Mouse (Mus musculus) midbrain, embryonic 14.5 days (tissue): ENCODE data around the gene Ear10. TPM values are rescaled to one million over a fixed set of nuclear protein-coding genes. Genes with fewer than 3 reads are reported as not detected.
"Not testable (repeated sequence)": the region's sequence is repeated elsewhere in the genome, so short reads cannot be mapped to it uniquely, and the experiment has no call there.

Experiments
- ATAC-seq: fragments of 200-750 bp; cut with Nextera tagmentation; 2 replicates; pipeline ENCODE4 v1.8.0; 2017; ENCODE audit warnings: moderate number of reproducible peaks, moderate library complexity; ENCODE audit not compliant: low FRiP score, low TSS enrichment
- DNase-seq: peaks from one replicate; pipeline ENCODE4 v3.0.0-alpha.2; 2015
- H3K27ac ChIP-seq: fragments of 300-500 bp; sonication (generic); replicated peaks from 2 replicates; pipeline ENCODE4 v1.5.1; 2014; ENCODE audit warnings: mild to moderate bottlenecking, low read depth, low read length, moderate library complexity
- H3K27me3 ChIP-seq: fragments of 300-500 bp; sonication (generic); 2 replicates; pipeline ENCODE4 v1.6.1; 2014; ENCODE audit warnings: low read length, control low read depth, mixed read lengths; ENCODE audit not compliant: control insufficient read depth, insufficient read depth
- H3K36me3 ChIP-seq: fragments of 300-500 bp; sonication (generic); 2 replicates; pipeline ENCODE4 v1.6.1; 2014; ENCODE audit warnings: low read length, control low read depth; ENCODE audit not compliant: control insufficient read depth, insufficient read depth
- H3K4me1 ChIP-seq: fragments of 300-500 bp; sonication (generic); 2 replicates; pipeline ENCODE4 v1.6.1; 2014; ENCODE audit warnings: mild to moderate bottlenecking, antibody characterized with exemption, low read length, control low read depth; ENCODE audit not compliant: control insufficient read depth, insufficient read depth
- H3K4me2 ChIP-seq: fragments of 300-500 bp; sonication (generic); 2 replicates; pipeline ENCODE4 v1.6.1; 2014; ENCODE audit warnings: mild to moderate bottlenecking, low read length, moderate library complexity
- H3K4me3 ChIP-seq: fragments of 300-500 bp; sonication (generic); replicated peaks from 2 replicates; pipeline ENCODE4 v1.5.1; 2014; ENCODE audit warnings: low read depth, low read length
- H3K9ac ChIP-seq: fragments of 300-500 bp; sonication (generic); replicated peaks from 2 replicates; pipeline ENCODE4 v1.6.1; 2014; ENCODE audit warnings: mild to moderate bottlenecking, low read length, moderate library complexity
- H3K9me3 ChIP-seq: fragments of 300-500 bp; sonication (generic); 2 replicates; pipeline ENCODE4 v1.6.1; 2016; ENCODE audit warnings: low read length, control low read depth, mixed read lengths; ENCODE audit not compliant: control insufficient read depth
- WGBS: fragments of 180-500 bp; shearing (Covaris S2); extraction: QIAGEN DNeasy Blood & Tissue Kit; methylation state at CpG from one replicate; pipeline ENCODE4 v1.1.7; 2014; 5-methylcytosine and 5-hydroxymethylcytosine counted together
- polyA plus RNA-seq: library from polyadenylated mRNA; unstranded; fragments of >200 nt; fragmentation: Nextera tagmentation; extraction: Ambion mirVana; gene quantifications from 2 replicates; pipeline ENCODE4 v1.2.1, GENCODE M21; 2014

Gene Ear10
- polyA plus RNA-seq, result not detected in 2 replicates

DNA sequence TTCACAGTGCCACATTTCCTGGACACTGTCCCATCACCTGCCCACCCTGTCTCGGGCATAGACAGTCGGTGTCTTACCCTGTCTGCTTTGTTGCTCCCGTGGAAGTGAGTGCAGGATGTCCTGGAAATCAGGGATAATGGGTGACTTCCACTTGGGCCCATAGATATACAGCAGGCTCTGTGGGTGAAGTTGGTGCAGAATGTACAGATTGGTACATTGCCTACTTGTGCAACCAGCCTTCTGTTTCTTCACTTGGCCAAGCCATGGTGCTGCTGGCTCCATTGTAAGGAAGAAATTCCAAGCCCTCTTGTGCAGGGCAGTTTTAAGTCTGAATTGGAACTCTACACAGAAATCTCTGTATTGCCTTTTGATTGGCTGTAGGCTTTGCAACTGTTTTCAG is at the start of gene Ear10:
Gene Ear10, minus strand, starts transcription at position 101 of the 400 bp plus-strand sequence.
- DNase-seq, H3K9me3 ChIP-seq, H3K4me3 ChIP-seq, H3K4me1 ChIP-seq, H3K36me3 ChIP-seq, H3K4me2 ChIP-seq, H3K9ac ChIP-seq, ATAC-seq, H3K27ac ChIP-seq, H3K27me3 ChIP-seq: not testable (repeated sequence)
- WGBS, result 88% methylated on average over 3 of the region's 3 CpGs

DNA sequence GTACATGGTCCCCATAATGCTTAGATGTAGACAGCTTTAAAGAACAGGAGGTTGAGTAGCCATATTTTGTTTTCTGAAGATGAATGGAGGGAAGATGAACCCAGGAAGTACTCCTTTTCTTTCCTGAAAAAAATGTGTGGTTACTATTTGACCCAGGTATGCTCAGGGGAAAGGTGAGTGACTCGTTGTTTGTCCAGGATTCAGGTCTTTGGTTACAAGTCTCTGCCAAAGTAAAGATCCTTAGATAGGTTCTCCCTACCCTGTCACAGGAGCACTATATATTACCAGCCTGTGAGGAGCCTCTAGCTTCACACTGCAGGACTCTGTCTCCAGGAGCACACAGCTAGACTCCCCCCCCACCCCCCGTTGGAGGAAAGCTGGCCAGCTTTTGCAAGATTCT is 33.4 kb upstream of the Ear10 start, which contains the start of gene Ang5:
Gene Ang5, plus strand, starts transcription at position 301 of the 400 bp plus-strand sequence.
- H3K9ac ChIP-seq, H3K9me3 ChIP-seq, ATAC-seq, H3K27ac ChIP-seq, H3K4me3 ChIP-seq, H3K27me3 ChIP-seq, H3K36me3 ChIP-seq, H3K4me1 ChIP-seq, DNase-seq, H3K4me2 ChIP-seq: not testable (repeated sequence)
- no CpG with 5 or more reads among the region's 2 CpGs for WGBS

DNA sequence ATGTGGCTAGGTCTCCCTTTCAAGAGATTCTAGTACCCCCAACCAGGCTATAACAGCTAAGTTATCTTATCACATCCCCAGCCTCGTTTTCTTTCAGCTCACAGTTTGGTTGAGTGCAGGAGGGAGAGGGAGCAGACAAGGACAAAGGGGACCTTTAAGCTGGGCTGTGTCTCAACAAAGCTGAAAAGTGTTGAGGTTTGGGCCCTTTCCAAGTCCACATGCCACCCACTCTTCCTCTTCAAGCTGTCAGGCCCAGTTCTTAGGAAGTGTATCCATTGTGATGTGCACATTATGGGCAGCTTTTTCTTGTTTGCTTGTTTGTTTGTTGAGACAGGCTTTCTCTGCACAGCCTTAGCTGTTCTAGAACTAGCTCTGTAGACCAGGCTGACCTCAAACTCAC is 31.7 kb upstream of the Ear10 start:
- not testable (repeated sequence) for DNase-seq, H3K27ac ChIP-seq, H3K4me1 ChIP-seq, H3K4me2 ChIP-seq, H3K4me3 ChIP-seq, H3K9me3 ChIP-seq, ATAC-seq, H3K36me3 ChIP-seq, H3K27me3 ChIP-seq, H3K9ac ChIP-seq
- no CpG with 5 or more reads among the region's 1 CpGs for WGBS

DNA sequence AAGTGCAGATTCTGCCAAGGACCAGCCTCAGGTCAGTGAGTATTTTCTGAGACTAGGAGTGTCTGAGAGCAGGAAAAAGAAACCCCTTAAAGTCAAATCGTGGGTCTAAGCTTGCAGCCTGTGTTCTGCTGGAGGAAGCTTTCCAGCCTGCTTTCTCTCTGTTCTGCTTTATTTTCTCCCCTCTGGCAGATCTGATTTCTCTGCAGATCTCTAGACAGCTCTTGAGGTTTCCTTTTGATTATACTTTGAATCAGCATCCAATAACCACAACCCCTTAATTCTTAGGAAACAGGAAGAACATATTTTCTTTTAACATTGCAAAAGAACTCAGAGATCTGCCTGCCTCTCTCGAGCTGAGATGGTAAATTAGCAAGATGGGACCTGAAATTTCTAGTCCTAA is 30.0 kb upstream of the Ear10 start:
- not testable (repeated sequence) for DNase-seq, H3K9me3 ChIP-seq, ATAC-seq, H3K4me2 ChIP-seq, H3K27me3 ChIP-seq, H3K4me1 ChIP-seq, H3K4me3 ChIP-seq, H3K9ac ChIP-seq, H3K36me3 ChIP-seq, H3K27ac ChIP-seq
- 56% methylated on average over 2 of the region's 2 CpGs for WGBS

DNA sequence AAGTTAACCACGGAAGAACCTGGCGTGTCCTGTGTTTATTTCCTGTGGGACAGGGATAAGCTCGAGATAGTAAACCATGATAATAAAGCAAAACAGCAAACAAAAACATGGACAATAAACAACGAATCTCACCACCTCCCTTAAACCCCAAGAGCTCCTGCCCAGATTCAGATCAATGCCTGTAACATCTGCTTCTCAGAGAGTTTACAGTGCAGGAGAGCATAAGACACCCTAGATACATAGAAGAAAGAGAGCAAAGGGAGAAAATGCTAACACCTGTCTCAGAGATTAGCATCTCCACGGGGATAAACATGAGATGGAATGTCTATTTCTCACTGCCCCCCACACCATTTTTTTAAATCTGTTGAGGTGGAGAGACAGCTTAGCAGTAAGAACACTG is 10.0 kb upstream of the Ear10 start:
- H3K36me3 ChIP-seq, H3K9ac ChIP-seq, H3K4me3 ChIP-seq, H3K27ac ChIP-seq, H3K4me1 ChIP-seq, H3K9me3 ChIP-seq, H3K4me2 ChIP-seq, ATAC-seq, H3K27me3 ChIP-seq, DNase-seq: not testable (repeated sequence)
- WGBS, result 54% methylated on average over 5 of the region's 5 CpGs

DNA sequence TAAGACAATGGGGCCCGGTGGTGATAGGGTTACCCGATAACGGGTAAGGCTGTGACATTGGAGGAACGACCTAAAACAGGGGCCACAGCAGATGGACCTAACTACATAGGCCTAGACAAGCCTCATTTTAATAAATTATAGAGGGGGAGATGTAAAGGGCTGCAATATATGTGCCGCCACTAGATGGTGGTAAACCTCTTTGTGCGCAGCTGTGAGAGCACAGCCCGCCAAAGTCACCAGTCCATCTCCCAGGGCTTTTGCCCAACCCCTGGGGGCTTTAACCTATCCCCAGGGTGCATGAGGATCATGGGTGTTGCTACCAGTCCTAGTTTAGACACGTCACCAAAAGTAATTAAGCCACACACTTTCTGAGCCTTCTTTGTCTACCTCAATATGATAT is 9.6 kb upstream of the Ear10 start:
- peak; percentile 72 for DNase-seq
- 16% methylated on average over 8 of the region's 8 CpGs for WGBS
- H3K4me1 ChIP-seq, H3K9me3 ChIP-seq, H3K27me3 ChIP-seq, H3K36me3 ChIP-seq, ATAC-seq, H3K27ac ChIP-seq, H3K4me3 ChIP-seq, H3K4me2 ChIP-seq, H3K9ac ChIP-seq: not testable (repeated sequence)

DNA sequence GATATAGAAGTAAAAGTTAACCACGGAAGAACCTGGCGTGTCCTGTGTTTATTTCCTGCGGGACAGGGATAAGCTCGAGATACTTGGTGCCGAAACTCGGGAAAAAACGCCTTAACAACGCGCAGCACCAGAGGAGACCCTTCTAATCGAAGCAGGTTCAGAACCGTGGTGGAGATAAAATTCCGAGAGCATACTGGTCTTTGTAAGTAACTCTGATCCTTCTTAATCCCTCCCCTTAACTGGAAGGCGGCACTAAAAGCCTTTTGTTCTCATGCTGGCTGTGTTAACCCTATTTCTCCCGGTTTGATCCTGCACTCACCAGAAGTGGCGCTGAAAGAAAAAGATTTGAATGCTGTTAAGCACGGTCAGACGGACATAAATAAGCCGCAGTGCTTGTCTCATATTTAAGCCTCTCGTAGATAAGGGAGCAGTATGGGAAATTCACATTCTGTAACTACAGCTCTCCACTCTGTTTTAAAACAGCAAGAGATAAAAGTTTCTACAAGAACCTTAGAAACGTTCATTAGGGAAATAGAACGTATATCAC is 2.1 kb upstream of the Ear10 start:
- not testable (repeated sequence) for H3K4me1 ChIP-seq, H3K27me3 ChIP-seq, H3K9me3 ChIP-seq, H3K36me3 ChIP-seq
- Histone ChIP-seq H3K4me3 (peak overlapping the region; percentile 45), H3K27ac (peak overlapping the region; percentile 71; the same call in 1 of the 2 replicates), H3K9ac (peak overlapping the region; percentile 30; the same call in 1 of the 2 replicates), H3K4me2 (peak overlapping the region; percentile 51)
- DNase-seq (peak; percentile 70), ATAC-seq (peak; percentile 82)
- WGBS, result 5% methylated on average over 21 of the region's 21 CpGs

DNA sequence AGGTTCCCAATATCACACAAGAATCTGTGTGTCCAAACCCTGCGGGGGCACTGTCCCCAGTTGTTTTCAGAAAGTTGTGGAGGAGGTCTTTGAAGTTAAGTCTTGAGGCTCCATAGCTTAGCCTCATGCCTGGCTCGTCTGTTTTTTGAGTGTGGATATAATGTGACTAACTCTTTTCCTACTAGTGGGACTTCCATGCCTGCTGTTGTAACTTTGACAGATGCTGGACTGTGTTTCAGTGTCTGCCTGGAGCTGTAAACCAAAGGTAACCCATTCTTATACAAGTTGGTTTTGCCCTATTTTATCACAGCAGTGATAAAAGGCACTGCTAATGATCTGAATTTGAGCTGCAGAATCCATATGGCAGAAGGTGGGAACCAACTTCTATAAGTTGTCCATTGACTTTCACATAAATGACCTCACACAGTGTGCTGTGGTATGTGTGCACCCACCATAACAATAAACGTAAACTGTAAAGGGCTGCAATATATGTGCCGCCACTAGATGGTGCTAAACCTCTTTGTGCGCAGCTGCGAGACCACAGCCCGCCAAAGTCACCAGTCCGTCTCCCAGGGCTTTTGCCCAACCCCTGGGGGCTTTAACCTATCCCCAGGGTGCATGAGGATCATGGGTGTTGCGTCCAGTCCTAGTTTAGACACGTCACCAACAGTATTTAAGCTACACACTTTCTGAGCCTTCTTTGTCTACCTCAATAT is 1.5 kb upstream of the Ear10 start, which contains the start of gene Gm8113:
Gene Gm8113, plus strand, starts transcription at position 703 of the 716 bp plus-strand sequence.
- ATAC-seq, result peak; percentile 95
- peak; percentile 92 for DNase-seq
- H3K4me1 ChIP-seq, H3K27me3 ChIP-seq, H3K36me3 ChIP-seq, H3K9me3 ChIP-seq: not testable (repeated sequence)
- H3K4me2 ChIP-seq, result peak within 1 kb of the TSS; percentile 51
- H3K27ac ChIP-seq, result peak within 1 kb of the TSS; percentile 71; the same call in 1 of the 2 replicates
- WGBS, result 9% methylated on average over 10 of the region's 10 CpGs
- peak within 1 kb of the TSS; percentile 45 for H3K4me3 ChIP-seq
- peak within 1 kb of the TSS; percentile 30; the same call in 1 of the 2 replicates for H3K9ac ChIP-seq

DNA sequence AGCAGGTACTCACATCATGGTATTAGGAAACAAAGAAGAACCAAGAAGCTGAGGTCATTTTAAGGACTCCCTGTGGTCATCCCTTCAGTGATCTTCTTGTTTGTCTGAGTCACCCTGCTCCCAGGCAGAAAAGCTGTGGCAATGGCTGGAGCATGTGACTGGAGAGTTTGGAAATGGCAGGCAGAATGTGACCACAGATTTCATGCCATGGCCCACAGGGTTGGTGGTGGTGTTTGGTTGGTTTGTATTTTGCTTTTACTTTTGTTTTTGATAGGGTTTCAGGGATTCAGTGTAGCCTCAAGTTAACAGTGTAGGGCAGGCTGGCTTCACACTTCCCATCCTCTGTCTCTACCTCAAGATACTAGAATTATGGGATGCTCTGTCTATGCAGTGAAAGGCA is 5.1 kb downstream of the Ear10 start:
- H3K27me3 ChIP-seq, H3K4me3 ChIP-seq, H3K4me1 ChIP-seq, ATAC-seq, H3K9me3 ChIP-seq, H3K36me3 ChIP-seq, H3K4me2 ChIP-seq, H3K9ac ChIP-seq, H3K27ac ChIP-seq, DNase-seq: not testable (repeated sequence)
